Mouse (Mus musculus) ovary, adult 2 months (tissue): ENCODE results near the gene Egfl8. TPM values are rescaled to one million over a fixed set of nuclear protein-coding genes. Genes with fewer than 3 reads are reported as not detected.

Source experiments
- polyA plus RNA-seq: library from polyadenylated mRNA; depleted of rRNA; stranded (reverse); fragments of >200 nt; gene quantifications from 2 replicates; pipeline ENCODE4 v1.2.3, GENCODE M21; 2012; rRNA removed

The Egfl8 gene
- polyA plus RNA-seq = 3.9 and 5.0 TPM in 2 replicates

DNA sequence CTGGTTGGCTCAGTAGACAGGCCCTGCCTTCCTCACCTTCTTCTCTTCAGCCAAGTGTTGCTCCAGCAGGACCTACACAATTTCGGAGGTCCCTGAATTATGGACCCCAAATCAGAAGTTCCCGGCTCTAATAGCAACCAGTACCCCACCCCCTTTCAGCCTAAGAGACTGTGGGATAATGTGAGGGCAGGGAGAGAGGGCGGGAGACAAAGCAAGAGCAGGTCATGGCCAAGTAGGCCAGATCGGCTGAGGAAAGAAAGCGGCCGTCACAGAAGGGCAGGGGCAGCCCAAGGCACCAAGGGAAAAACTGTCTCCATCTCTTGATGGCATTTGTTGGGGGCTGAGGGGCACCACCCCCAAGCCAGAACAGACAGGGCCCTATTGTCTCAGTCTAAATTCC is at the start of gene Egfl8:
TSS of gene Egfl8 (minus strand) at position 101 of the 400 bp plus-strand sequence.

DNA sequence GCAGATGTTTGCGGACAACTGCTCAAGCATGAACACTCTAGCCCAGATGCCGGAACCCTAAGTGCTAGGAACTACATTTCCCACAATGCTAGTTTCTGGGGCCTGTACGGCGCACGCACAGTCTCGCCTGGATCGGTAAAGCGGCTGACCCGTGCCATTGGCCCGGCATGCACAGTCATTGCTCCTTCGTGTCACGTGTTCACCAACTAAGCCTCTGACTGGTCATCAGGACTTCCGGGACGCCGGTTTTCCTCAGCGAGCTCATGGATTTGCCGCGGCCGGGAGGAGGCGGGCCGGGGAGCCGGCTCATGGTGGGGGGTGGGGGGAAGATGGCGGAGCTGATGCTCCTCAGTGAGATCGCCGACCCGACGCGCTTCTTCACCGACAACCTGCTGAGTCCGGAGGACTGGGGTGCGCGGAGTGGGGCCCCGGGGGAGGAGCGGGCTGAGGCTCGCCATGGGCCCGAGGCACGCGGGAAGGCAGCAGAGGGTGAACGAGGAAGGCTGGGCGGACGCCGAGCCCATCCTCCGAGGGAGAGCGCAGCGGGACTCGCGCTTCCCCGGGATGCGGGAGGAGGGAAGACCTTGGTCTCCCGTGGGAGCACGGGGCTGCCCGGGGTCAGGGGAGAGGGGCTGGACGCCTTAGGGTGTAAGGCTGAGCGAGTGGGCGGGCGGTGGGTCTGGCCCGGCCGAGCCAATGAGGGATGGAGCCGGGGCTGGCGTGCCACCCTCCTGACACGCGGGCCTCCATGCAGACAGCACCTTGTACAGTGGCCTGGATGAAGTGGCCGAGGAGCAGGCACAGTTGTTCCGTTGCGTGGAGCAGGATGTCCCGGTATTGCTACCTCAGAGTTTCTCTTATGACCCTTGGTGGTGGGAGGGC is 31.4 kb upstream of the Egfl8 start, which contains the start of gene Atf6b:
TSS of gene Atf6b (plus strand) at position 241 of the 882 bp plus-strand sequence.

GRCm38 (mm10) chr17:34644608-34645007 is 28.8 kb upstream of the Egfl8 start, which contains the start of gene Fkbpl:
Gene Fkbpl, plus strand, starts transcription at chr17:34644764.

DNA sequence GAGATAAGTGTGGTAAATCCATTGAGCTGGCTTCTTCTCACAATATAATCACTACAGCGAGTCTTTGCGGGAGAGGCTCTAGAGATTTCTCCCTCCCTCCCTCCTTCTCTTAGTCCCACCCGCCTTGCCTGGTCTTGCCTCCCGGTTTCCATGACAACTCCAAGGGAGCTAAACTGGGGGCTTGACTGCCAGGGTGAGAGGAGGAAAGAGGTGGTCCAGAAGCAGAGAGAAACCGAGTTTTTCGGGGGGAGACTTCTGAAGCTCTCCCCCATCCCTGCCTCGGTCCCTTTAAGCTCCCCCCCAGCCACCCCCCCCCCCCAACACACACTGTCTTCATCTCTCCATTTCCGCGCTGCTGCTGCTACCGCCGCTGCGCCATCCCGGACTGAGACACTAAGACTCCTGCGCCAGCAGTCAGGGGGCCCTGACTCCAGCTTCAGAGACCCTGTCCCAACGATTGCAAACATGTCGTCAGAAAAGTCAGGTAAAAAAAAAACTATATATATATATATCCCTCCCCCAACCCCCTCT is 13.5 kb upstream of the Egfl8 start, which contains the start of gene Prrt1:
TSS of gene Prrt1 (plus strand) at position 313 of the 531 bp plus-strand sequence.

DNA sequence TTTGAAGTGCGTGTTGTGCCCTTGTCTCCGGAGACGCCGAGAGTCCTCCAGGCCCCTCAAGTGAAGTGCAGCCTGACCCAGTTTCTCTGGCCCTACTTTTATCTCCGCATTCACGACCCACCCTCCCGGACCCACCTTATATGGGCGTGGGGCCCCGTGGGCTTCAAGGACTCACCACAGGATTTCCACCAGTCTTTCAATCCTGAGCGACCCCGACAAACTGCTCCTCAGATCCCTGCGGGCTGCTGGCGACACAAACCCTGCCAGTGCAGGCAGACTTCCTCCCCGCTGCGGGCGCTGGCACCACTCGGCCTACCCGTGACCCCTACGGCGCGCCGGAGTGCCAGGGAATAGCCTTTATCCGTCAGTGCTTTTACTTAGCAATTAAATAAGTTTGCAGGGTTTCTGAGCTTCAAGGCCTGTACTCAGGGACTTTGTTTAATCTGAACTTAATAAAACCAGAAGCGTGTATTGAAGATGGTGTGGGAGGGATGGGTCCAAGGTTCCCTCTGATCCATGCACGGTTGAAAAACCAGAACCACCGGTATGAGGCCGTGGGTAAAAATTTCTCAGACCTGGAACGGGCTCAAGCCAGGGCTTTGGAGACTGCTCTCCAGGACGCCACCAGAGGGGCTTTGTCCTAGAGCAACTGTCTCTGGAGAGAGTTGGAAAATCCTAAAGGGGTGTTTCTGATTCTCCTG is 12.3 kb upstream of the Egfl8 start, which contains the start of gene Ppt2:
TSS of gene Ppt2 (minus strand) at position 568 of the 701 bp plus-strand sequence.

GRCm38 (mm10) chr17:34604061-34604508 is 11.7 kb downstream of the Egfl8 start, which contains the start of gene Agpat1:
Gene Agpat1, plus strand, starts transcription at chr17:34604262.

DNA sequence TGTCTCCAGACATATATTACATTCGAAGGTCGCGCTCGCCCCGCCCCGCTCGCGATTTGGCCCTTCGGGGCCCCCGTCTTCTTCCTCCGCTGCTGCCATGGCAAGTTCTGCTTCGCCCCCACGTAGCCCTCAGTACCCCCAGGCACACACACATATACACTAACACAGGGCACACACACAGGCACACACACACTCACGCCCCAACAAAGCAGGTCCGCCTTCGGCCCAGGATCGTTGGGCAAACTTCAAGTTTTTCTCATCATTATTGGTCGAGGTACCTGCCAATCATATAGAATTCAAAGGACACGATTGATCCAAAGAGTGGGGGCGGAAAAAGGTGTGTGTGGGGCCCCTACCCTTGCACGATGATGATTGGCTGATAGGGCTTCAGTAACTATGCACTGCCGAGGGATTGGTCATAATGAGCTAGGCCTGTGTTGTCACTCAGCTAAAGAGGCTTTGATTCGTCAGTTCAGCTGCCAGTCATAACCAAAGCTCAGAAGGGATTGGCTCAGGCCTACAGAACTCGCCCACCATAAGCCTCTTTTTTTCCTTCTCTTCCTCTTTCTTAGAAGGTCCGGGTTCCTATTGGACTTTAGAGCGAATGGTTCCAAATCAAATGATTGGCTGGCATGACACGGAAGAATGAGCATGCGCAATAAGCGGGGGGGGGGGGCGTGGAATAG is 12.3 kb downstream of the Egfl8 start, which contains the start of gene Rnf5:
TSS of gene Rnf5 (minus strand) at position 316 of the 686 bp plus-strand sequence.

DNA sequence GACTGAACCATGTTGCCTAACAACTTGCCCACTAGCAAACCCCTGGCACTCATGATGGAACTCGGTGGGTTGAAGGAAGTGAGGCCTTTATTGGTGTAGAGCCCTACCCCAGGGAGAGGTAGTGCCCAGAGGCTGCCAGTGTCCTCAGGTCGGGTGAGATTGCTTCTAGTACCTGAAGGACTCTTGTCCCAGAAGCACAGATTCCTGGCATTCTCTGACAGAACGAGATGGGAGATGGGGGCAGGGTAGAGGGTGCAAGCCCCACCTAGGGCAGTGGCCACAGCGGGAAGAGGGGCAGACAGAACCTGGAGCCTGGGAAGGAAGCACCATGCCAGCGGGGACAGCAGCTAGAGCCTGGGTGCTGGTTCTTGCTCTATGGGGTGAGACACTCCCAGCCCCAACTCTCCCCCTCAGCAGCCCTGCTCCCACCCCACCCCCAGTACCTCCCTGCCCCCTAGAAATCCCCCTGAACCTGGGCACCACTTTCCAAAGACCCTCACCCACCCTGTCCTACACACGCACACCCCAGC is 18.1 kb downstream of the Egfl8 start, which contains the start of gene Ager:
TSS of gene Ager (plus strand) at position 297 of the 530 bp plus-strand sequence.

DNA sequence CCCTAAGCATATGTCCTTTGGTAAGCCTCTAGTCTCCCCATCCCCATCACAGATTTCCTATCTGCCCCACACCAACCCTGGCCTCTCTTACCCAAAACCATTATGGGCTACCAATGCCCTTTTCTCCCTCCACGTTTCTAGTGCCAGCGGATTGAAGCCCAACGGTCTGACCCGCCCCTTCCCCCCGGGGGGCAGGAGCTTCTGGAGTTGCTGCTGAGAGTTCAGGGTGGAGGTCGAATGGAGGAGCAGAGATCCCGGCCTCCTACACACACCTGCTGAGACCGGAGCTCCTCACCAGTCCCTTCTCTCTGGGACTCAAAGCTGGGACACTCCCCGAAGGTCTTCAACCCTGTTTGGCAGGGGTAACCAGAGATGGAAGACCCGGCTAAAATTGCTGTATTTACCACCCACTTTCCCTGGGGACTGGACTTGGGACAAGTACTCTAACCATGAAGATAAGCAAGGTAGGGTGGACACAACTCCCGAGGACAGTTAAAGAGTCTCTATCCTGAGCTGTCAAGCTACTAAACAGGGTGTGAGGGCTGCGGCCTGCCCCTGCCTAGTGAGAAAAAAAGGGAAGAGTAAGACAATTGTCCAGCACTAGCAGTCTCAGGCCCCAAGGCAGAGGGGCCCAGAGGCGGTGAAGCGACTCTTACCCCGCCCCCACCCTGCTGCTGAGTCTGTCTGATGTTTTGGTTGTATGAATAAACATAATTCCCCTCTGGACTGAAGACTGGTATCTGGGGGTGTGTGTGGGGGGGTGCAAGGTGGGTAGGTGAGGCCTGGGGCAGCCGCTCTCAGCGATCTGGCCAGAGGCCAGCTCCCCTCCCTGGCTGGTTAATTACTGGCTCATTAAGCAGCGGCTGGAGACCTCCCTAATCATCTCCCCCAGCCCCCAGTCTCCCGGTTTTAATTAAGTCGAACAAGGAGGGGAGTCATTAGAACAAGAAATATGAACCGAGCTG is 24.5 kb downstream of the Egfl8 start, which contains the start of gene Pbx2:
TSS of gene Pbx2 (plus strand) at position 238 of the 965 bp plus-strand sequence.

GRCm38 (mm10) chr17:34589681-34590101 is 26.1 kb downstream of the Egfl8 start, which contains the start of gene Gpsm3:
Gene Gpsm3, plus strand, starts transcription at chr17:34589806.

DNA sequence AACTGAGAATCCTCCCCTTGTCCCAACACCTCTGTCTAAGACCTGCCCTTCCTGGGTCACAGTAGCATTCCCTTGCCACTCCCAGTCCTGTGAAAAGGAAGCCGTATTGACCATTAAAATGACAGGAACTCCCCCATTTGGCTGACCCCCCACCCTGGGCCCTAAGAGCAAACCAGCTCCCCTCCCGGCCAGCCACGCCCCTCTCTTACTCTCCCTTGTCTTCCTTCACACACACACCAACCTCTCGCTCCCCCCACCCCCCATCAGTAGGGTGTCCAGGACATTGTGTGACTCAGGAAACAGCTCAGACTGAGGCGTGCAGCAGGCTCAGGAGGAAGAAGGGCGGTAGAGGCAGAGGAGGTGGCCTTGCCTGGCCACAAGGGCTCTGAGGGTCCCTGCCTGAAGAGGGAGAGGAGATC is 51.8 kb downstream of the Egfl8 start, which contains the start of gene Notch4:
TSS of gene Notch4 (plus strand) at position 266 of the 419 bp plus-strand sequence.

Other genes starting within 250 kb of the Egfl8 start
- gene Btnl1, start 238.8 kb downstream of the Egfl8 start, polyA plus RNA-seq = 0.08 and 0.22 TPM in 2 replicates
- gene BC051142, start 217.2 kb downstream of the Egfl8 start, polyA plus RNA-seq = 0.84 and 0.85 TPM in 2 replicates
- gene Btnl4, start 138.7 kb downstream of the Egfl8 start, polyA plus RNA-seq = not detected in 2 replicates
- gene Btnl6, start 98.6 kb downstream of the Egfl8 start, polyA plus RNA-seq = not detected in 2 replicates
- gene Notch4, start 51.7 kb downstream of the Egfl8 start, polyA plus RNA-seq = 26.5 and 37.1 TPM in 2 replicates
- gene Gpsm3, start 26.2 kb downstream of the Egfl8 start, polyA plus RNA-seq = 7.6 and 8.4 TPM in 2 replicates
- gene Pbx2, start 24.7 kb downstream of the Egfl8 start, polyA plus RNA-seq = 74.1 and 89.9 TPM in 2 replicates
- gene Ager, start 18.1 kb downstream of the Egfl8 start, polyA plus RNA-seq = 3.7 and 4.7 TPM in 2 replicates
- gene Rnf5, start 12.3 kb downstream of the Egfl8 start, polyA plus RNA-seq = 82.6 and 89.3 TPM in 2 replicates
- 293 and 303 TPM in 2 replicates for gene Agpat1, start 11.7 kb downstream of the Egfl8 start, polyA plus RNA-seq
- 41.5 and 54.3 TPM in 2 replicates for gene Ppt2, start 12.5 kb upstream of the Egfl8 start, polyA plus RNA-seq
- gene Prrt1, start 13.6 kb upstream of the Egfl8 start, polyA plus RNA-seq = 6.4 and 7.2 TPM in 2 replicates
- 2.6 and 5.9 TPM in 2 replicates for gene Fkbpl, start 28.8 kb upstream of the Egfl8 start, polyA plus RNA-seq
- 121 and 125 TPM in 2 replicates for gene Atf6b, start 31.2 kb upstream of the Egfl8 start, polyA plus RNA-seq
- gene Tnxb, start 54.6 kb upstream of the Egfl8 start, polyA plus RNA-seq = 47.5 and 63.3 TPM in 2 replicates
- gene C4b, start 127.9 kb upstream of the Egfl8 start, polyA plus RNA-seq = 35.2 and 35.5 TPM in 2 replicates
- 1.5 and 2.7 TPM in 2 replicates for gene Cyp21a1, start 188.6 kb upstream of the Egfl8 start, polyA plus RNA-seq
- gene Stk19, start 221.0 kb upstream of the Egfl8 start, polyA plus RNA-seq = 56.5 and 60.0 TPM in 2 replicates
- 45.2 and 55.1 TPM in 2 replicates for gene Dxo, start 221.0 kb upstream of the Egfl8 start, polyA plus RNA-seq
- 114 and 120 TPM in 2 replicates for gene Skiv2l, start 234.2 kb upstream of the Egfl8 start, polyA plus RNA-seq
- gene Nelfe, start 234.4 kb upstream of the Egfl8 start, polyA plus RNA-seq = 24.5 and 28.4 TPM in 2 replicates
- gene Cfb, start 246.5 kb upstream of the Egfl8 start, polyA plus RNA-seq = 16.7 and 26.4 TPM in 2 replicates